Mouse (Mus musculus) CH12.LX (cell line): ENCODE measurements around the gene Fhdc1. TPM values are rescaled to one million over a fixed set of nuclear protein-coding genes. Genes with fewer than 3 reads are reported as not detected.
A peak's percentile ranks its signal among the peaks of the same experiment; 100 is the strongest.

ENCODE experiments used
- DNase-seq: peaks from one replicate; pipeline ENCODE4 v3.0.0-alpha.2; 2013; ENCODE audit errors: extremely low read depth
- H3K27ac ChIP-seq: 2 replicates; pipeline ENCODE4 v1.5.1; 2012; ENCODE audit warnings: low read depth, mild to moderate bottlenecking, control low read depth, moderate library complexity; ENCODE audit not compliant: insufficient read depth
- H3K27me3 ChIP-seq: replicated peaks from 2 replicates; pipeline ENCODE3; 2012; ENCODE audit warnings: inconsistent platforms
- H3K36me3 ChIP-seq, 2 experiments: replicated peaks in 1 of 2; 2 replicates each; pipeline versions ENCODE3 to v1.6.1; 2012; ENCODE audit warnings: inconsistent platforms in 1 of 2, low read length in 1 of 2, mild to moderate bottlenecking in 1 of 2, mixed read lengths in 1 of 2, moderate library complexity in 1 of 2; ENCODE audit not compliant: control insufficient read depth in 1 of 2, insufficient read depth in 1 of 2
- H3K4me1 ChIP-seq, 2 experiments: 2 replicates each; pipeline ENCODE4 v1.6.1; 2012; ENCODE audit warnings: inconsistent platforms in 1 of 2, moderate library complexity in 1 of 2; ENCODE audit not compliant: insufficient read depth in 2 of 2, control insufficient read depth in 1 of 2
- H3K4me2 ChIP-seq: 2 replicates; pipeline ENCODE4 v1.6.1; 2012; ENCODE audit warnings: low read depth, mild to moderate bottlenecking, control low read depth; ENCODE audit not compliant: poor library complexity, insufficient read depth, severe bottlenecking
- H3K4me3 ChIP-seq, 3 experiments: fragments of 150-350 bp in 1 of 3; sonication (generic) in 1 of 3; replicated peaks in 1 of 3; 2 replicates each; pipeline versions ENCODE3 to v1.5.1; 2011 to 2012; ENCODE audit warnings: low read depth in 2 of 3, low read length in 2 of 3, mild to moderate bottlenecking in 2 of 3, moderate library complexity in 2 of 3, control low read depth in 1 of 3, improper control_type of control experiment in 1 of 3, inconsistent platforms in 1 of 3, mixed read lengths in 1 of 3; ENCODE audit not compliant: poor library complexity in 1 of 3
- H3K79me2 ChIP-seq: replicated peaks from 2 replicates; pipeline ENCODE4 v1.6.1; 2012; ENCODE audit warnings: mild to moderate bottlenecking, moderate library complexity; ENCODE audit not compliant: control insufficient read depth, poor library complexity, insufficient read depth, severe bottlenecking; ENCODE audit errors: extremely low read depth
- H3K9ac ChIP-seq: 2 replicates; pipeline ENCODE4 v1.6.1; 2012; ENCODE audit warnings: low read depth, mild to moderate bottlenecking, control low read depth, moderate library complexity; ENCODE audit not compliant: insufficient read depth
- H3K9me3 ChIP-seq: replicated peaks from 2 replicates; pipeline ENCODE3; 2012; ENCODE audit warnings: low read length, inconsistent platforms, mixed read lengths
- CHD2 ChIP-seq: IDR thresholded peaks from 2 replicates; pipeline ENCODE4 v1.6.1; 2011; ENCODE audit warnings: low read length, improper control_type of control experiment
- CTCF ChIP-seq, 2 experiments: IDR thresholded peaks in 1 of 2; conservative IDR thresholded peaks in 1 of 2; 2 replicates each; pipeline ENCODE4 v1.5.1; 2011 to 2012; ENCODE audit warnings: low read depth in 2 of 2, low read length in 2 of 2, improper control_type of control experiment in 1 of 2, inconsistent platforms in 1 of 2, mild to moderate bottlenecking in 1 of 2, moderate library complexity in 1 of 2
- E2F4 ChIP-seq: IDR thresholded peaks from 2 replicates; pipeline ENCODE4 v1.6.1; 2011; ENCODE audit warnings: low read depth, low read length, improper control_type of control experiment; ENCODE audit not compliant: insufficient replicate concordance
- ELF1 ChIP-seq: IDR thresholded peaks from 2 replicates; pipeline ENCODE4 v1.6.1; 2014; ENCODE audit warnings: low read depth, mild to moderate bottlenecking, inconsistent platforms, low read length, improper control_type of control experiment
- HCFC1 ChIP-seq: IDR thresholded peaks from 2 replicates; pipeline ENCODE4 v1.6.1; 2012; ENCODE audit warnings: low read depth, mild to moderate bottlenecking, inconsistent platforms, low read length, improper control_type of control experiment
- JUND ChIP-seq: conservative IDR thresholded peaks from 2 replicates; pipeline ENCODE4 v1.6.1; 2011; ENCODE audit warnings: low read depth, low read length, improper control_type of control experiment
- MAFK ChIP-seq: IDR thresholded peaks from 2 replicates; pipeline ENCODE4 v1.6.1; 2011; ENCODE audit warnings: low read length, improper control_type of control experiment; ENCODE audit not compliant: insufficient replicate concordance
- MXI1 ChIP-seq: IDR thresholded peaks from 2 replicates; pipeline ENCODE4 v1.6.1; 2011; ENCODE audit warnings: mild to moderate bottlenecking, low read depth, low read length, improper control_type of control experiment
- NRF1 ChIP-seq: IDR thresholded peaks from 2 replicates; pipeline ENCODE4 v1.6.1; 2014; ENCODE audit warnings: low read depth, mild to moderate bottlenecking, inconsistent platforms, low read length, improper control_type of control experiment, moderate library complexity
- SIN3A ChIP-seq: IDR thresholded peaks from 2 replicates; pipeline ENCODE4 v1.6.1; 2012; ENCODE audit warnings: low read length, improper control_type of control experiment, inconsistent platforms
- TBP ChIP-seq: conservative IDR thresholded peaks from 2 replicates; pipeline ENCODE4 v1.6.1; 2011; ENCODE audit warnings: low read depth, low read length, improper control_type of control experiment
- UBTF ChIP-seq: IDR thresholded peaks from 2 replicates; pipeline ENCODE4 v1.6.1; 2012; ENCODE audit warnings: low read depth, mild to moderate bottlenecking, inconsistent platforms, low read length, improper control_type of control experiment, moderate library complexity
- USF2 ChIP-seq: conservative IDR thresholded peaks from 2 replicates; pipeline ENCODE4 v1.6.1; 2011; ENCODE audit warnings: low read depth, low read length, improper control_type of control experiment
- ZMIZ1 ChIP-seq: IDR thresholded peaks from 2 replicates; pipeline ENCODE4 v1.6.1; 2012; ENCODE audit warnings: low read depth, mild to moderate bottlenecking, inconsistent platforms, low read length, improper control_type of control experiment
- dilution Hi-C: fragments of 300-500 bp; cut with MboI; formaldehyde crosslinking; loops from 2 replicates; pipeline ENCODE4 v1.14.3; 2020; ENCODE audit warnings: low sequenced_read_pairs; ENCODE audit not compliant: extremely low pct_unique_long_range_greater_than_20kb, extremely low pct_ligation_motif_present
- in situ Hi-C: fragments of 300-500 bp; cut with MboI; formaldehyde crosslinking; loops from 3 replicates; pipeline ENCODE4 v1.14.3; 2019; ENCODE audit warnings: low sequenced_read_pairs, low pct_ligation_motif_present, low pct_unique_long_range_greater_than_20kb, mixed read lengths
- polyA plus RNA-seq: library from polyadenylated mRNA; unstranded; fragments of >175 nt; gene quantifications from 2 replicates; pipeline ENCODE4 v1.2.1, GENCODE M21; 2012; ENCODE audit warnings: low read depth; ENCODE audit not compliant: insufficient read length
- total RNA-seq, 2 experiments: library from RNA; depleted of rRNA; stranded (reverse); fragments of 300-350 nt in 1 of 2; fragments of >200 nt in 1 of 2; gene quantifications; 2 replicates each; pipeline ENCODE4 v1.2.3; 2012 to 2014

Fhdc1 gene
- 0.08 and 0.13 TPM in 2 replicates for total RNA-seq (2012; rRNA removed)
- total RNA-seq (2014; rRNA removed): 0.05 TPM in 1 of 2 replicates, not detected in the other
- polyA plus RNA-seq: 0.08 TPM in 1 of 2 replicates, not detected in the other

- H3K4me1 ChIP-seq: peaks cover 4 to 5% of the 10 kb centered on the region in 2 experiments; a peak in 2 of 4 replicates
- peaks cover 7% of the 10 kb centered on the region for H3K9me3 ChIP-seq
- in situ Hi-C loops (no loop called here), dilution Hi-C loops (no loop called here)
- H3K27me3 ChIP-seq: peaks cover 20% of the 10 kb centered on the region
- H3K36me3 ChIP-seq: no peaks in the 10 kb centered on the region
- TF ChIP-seq NRF1 (0 out of 2 replicates have a peak, but pooled peaks have one; percentile 34), JUND (no peak), HCFC1 (no peak), UBTF (0 out of 2 replicates have a peak, but pooled peaks have one; percentile 23), USF2 (no peak), ELF1 (no peak), CTCF (conservative IDR thresholded peaks at IDR 0.05 in 1 of 2, IDR thresholded peaks at IDR 0.05 in 1 of 2; ENCODE audit: low read depth in 2 of 2, low read length in 2 of 2) (0 out of 4 replicates have a peak, but pooled peaks of 1 of the 2 experiments have one; percentile 7)
- H3K27ac ChIP-seq: no peak within 1 kb of the TSS
- H3K4me2 ChIP-seq: peak within 1 kb of the TSS; percentile 82
- H3K79me2 ChIP-seq: no peaks in the 10 kb centered on the region
- H3K4me3 ChIP-seq: peak within 1 kb of the TSS; percentile 6 to 65 (median 23)
- DNase-seq: no peak
- no peak within 1 kb of the TSS for H3K9ac ChIP-seq
Observed at GRCm38 (mm10) chr3:84480006-84480897, at the start of gene Fhdc1. Gene Fhdc1 (minus strand): TSS chr3:84480429.

- peaks cover 2 to 18% of the 10 kb centered on the region in 2 experiments; a peak in 3 of 4 replicates for H3K4me1 ChIP-seq
- H3K79me2 ChIP-seq: no peaks in the 10 kb centered on the region
- H3K4me2 ChIP-seq: no peak overlapping the region
- no peak overlapping the region for H3K9ac ChIP-seq
- in situ Hi-C loops: loop anchor here (25.0 kb wide), 1 partner anchor 367 kb away; the partner anchor contains the start of genes Gm6525 and Mnd1
- no peaks in the 10 kb centered on the region for H3K27me3 ChIP-seq
- DNase-seq: no peak
- no peak for TF ChIP-seq TBP
- no peak for TF ChIP-seq MAFK
- TF ChIP-seq, all 38 proteins: peak for 0
- dilution Hi-C loops: no loop called here
- Histone ChIP-seq H3K36me3 (peaks cover 7 to 47% of the 10 kb centered on the region in 2 experiments), H3K4me3 (no peak overlapping the region), H3K9me3 (no peaks in the 10 kb centered on the region), H3K27ac (no peak overlapping the region)
Observed at GRCm38 (mm10) chr3:84529021-84529420, 48.8 kb upstream of the Fhdc1 start.

DNA sequence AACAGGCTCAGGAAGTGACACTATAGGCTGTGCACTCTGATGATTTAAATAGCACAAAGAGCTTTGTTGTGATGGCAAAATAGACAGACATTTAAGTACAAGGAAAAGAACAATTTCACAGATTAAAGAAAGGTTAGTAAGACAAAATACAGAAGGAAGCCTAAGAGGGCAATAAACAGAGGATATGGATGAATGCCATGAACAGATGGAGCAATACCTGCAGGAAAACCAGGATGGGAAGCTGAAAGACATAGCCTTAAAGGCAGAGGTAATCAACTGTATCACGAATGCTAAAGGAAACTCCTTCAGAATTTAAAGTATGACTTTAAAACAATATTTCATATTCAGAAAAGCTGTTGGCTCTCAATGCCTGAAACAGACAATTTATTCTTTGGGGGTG lies 44.7 kb upstream of the Fhdc1 start:
- H3K4me2 ChIP-seq: no peak overlapping the region
- H3K27ac ChIP-seq: no peak overlapping the region
- no peak for DNase-seq
- H3K36me3 ChIP-seq: peaks cover 5 to 36% of the 10 kb centered on the region in 2 experiments
- dilution Hi-C loops (no loop called here), in situ Hi-C loops (loop anchor here (25.0 kb wide), 1 partner anchor 363 kb away; the partner anchor contains the start of genes Gm6525 and Mnd1)
- H3K4me1 ChIP-seq: peaks cover 2 to 18% of the 10 kb centered on the region in 2 experiments; a peak in 3 of 4 replicates
- TF ChIP-seq ZMIZ1: no peak
- TF ChIP-seq CHD2: no peak
- no peak for TF ChIP-seq MXI1
- no peak for TF ChIP-seq E2F4
- TF ChIP-seq SIN3A: no peak
- H3K9ac ChIP-seq: no peak overlapping the region
- no peaks in the 10 kb centered on the region for H3K9me3 ChIP-seq
- no peaks in the 10 kb centered on the region for H3K79me2 ChIP-seq
- H3K4me3 ChIP-seq: no peak overlapping the region
- no peaks in the 10 kb centered on the region for H3K27me3 ChIP-seq
